Mouse (Mus musculus): Measurements from ENCODE around the gene Efs.

The Efs gene

DNA sequence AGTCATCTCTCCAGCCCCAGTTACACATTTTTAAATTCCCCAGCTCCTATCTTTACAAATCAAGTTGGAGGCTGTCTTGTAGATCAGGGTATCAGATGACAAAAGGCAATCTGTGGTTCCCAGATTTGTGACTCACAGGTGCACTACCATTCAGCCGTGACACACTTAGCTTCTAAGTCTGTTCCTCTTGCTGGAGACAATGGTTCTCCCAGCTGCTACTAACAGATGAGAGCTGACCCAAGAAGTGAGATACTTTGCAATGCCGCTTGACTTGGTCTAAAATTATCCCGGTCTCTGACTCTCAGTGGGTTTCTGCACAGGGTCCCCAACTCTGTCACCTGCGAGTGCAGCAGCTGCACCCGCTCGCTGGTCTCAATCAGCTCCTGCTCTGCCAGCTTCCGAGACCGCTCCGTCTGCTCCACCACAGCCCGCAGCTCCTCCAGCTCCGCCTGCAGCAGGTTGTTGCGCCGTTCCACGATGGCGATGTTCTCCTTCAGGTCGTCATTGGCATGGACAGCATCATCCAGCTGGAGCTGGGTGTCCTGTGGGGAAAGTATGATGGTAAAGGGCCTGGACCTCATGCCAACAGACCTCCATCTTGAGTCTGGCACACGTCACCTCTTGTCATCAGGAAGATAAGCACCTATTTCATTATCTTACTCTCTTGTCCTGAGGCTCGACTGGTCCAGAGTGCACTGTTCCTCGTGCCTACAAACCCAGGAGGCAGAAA, 20.2 kb upstream of the Efs start:
- DNase-seq, result no peak

DNA sequence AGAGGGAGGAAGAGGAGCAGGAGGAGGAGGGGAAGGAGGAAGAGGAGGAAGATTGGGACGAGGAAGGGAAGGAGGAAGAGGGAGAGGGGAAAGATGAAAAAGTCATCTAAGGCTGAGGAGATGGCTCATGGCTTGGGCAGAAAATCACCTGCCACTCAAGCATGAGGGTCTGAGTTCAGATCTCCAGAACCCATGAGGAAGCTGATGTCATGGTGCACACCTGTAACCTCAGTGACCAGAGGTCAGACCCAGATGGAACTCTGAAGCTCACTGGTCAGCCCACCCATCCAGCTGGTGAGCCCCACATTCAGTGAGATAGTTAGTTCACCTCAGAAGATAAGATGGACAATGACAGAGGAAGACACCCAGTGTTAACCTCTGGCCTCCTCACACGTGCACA, 19.0 kb upstream of the Efs start:
- DNase-seq, result no peak

DNA sequence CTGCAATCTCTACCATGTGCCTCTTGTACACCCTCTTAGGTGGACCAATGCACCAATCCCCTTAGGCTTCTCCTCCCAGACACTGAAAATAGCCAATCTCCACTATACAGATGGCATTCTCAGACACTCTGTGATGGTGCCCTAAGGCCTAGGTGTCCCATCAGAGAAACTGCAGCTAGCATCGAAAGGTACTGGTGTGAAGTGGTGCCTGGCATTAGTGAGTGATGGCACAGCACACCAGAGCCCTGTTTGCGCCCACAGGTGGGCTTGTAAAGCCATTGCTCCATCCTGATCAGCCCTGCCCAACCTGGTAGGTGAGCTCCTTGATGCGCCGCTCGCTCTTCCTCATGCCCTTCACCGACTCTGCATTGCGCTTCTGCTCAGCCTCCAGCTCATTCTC, 18.0 kb upstream of the Efs start:
- no peak for DNase-seq

DNA sequence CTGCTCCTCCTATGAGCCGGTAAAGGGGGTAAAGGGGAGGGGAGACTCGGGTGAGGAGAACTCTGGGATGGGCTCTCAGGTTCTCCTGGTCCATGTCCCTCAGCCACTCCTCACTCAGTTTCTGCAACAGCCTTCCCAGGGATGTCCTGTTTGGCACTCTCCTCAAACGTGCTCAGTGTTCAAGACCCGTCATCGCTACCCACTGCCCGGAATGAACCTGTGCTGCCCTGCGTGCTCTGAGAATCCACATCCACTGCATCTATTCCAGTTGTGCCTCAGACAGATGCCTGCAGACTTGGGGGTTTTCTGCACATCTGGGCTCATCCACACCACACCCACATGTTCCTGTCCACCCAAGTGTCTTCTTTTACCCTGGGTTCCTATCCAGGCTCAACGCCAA, 16.6 kb upstream of the Efs start:
- no peak for DNase-seq

GRCm38 (mm10) chr14:54941024-54941978, 15.4 kb upstream of the Efs start:
- no peak for DNase-seq

DNA sequence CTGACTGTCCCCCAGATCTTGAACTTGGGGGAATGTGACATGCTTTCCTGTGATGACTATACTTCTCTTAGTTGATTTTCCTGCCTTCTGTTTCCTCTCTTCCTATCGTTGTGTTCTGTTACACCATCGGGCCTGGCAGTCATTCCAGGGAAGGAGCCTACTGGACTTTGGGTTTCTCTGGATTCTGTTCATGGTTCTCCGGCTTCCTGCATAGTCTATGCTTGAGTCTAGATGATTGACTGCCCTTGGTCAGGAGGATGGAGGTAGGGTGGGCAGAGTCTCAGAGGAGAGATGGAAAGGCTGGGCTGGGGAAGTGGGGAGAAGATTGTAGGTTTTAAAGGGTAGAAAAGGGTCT, 14.2 kb upstream of the Efs start:
- no peak for DNase-seq

- peak; percentile 84 for DNase-seq
Measured at GRCm38 (mm10) chr14:54939434-54940175, 13.7 kb upstream of the Efs start.

- DNase-seq, result no peak
Measured at GRCm38 (mm10) chr14:54938431-54939219, 12.7 kb upstream of the Efs start.

DNA sequence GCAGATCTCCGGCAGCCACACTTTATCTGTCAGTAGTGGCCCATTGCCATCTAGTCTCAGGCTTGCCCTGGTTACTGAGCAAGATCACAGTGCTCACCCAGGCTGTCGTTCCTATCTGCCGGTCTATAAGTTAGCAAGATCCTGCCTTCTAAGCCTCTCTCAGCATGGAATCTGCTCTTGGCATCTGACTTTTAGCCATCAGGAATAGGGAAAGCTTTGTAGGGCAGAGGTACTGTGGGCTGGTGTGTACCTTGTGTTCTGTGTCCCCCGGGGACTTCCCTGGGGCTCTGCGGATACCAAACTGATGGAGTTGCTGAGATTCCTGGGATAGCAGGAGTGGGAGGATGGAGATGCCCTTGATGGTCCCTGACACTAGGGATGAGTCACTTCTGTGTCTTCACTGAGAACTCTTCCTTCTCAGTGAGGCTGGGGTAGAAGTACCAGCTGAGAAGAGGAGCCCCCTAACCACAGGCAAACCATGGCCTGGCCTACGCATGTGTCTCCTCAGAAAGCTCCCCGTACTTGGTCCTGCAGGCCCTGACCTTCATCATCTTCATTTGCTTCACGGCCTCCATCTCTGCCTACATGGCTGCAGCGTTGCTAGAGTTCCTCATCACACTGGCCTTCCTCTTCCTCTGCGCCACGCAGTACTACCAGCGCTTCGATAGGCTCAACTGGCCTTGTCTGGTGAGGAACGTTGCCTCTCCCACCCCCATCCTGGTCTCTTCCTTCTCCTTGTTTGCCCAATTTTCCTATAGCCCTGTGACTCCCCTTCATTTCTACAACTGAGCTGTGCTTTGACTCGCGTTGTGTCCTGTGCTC, 11.6 kb upstream of the Efs start:
- DNase-seq, result no peak

DNA sequence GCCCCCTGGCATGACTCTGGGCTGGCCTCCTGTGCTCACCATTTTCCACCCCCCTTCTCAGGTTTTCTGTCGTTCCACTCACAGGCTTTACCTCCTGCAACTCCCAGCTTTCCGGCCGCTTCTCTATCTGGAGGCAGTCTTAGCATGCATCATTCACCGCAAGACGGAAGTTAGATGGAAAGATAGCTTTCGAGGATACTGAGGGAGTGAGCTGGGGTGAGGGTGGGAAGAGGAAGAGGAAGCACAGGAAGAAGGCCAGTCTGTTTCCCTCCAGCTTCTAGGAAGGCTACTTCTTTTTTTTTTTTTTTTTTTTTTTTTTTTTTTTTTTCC, 10.9 kb upstream of the Efs start:
- DNase-seq, result no peak

- DNase-seq, result no peak
Measured at GRCm38 (mm10) chr14:54935904-54936830, 10.2 kb upstream of the Efs start, which contains the start of gene Cmtm5. Gene Cmtm5 (plus strand): TSS chr14:54936261.

DNA sequence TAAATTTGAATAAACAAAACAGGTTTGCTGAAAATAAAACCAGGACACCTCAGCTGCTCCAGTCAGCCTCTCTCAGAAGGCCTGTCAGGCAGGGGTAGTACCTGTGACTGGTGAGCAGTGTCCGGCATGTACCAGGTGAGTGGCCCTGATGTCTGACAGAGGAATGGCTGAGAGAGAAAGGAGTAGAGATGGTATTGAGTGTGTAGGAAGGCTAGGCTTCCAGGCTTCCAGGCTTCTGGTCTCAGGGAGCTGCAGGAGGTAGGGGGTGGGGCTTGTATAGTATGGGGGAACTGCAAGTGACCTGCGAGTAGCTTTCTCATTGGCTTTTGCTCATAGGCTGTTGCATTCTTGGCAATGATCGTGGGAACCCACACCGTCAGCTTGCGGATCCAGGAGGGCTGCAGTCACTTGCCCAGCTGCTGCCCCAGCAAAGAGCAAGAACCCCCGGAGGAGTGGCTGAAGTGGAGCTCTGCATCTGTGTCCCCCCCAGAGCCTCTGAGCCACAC, 6.8 kb upstream of the Efs start, which contains the start of gene Il25:
Gene Il25, plus strand, starts transcription at position 51 of the 506 bp plus-strand sequence.
- DNase-seq, result no peak

DNA sequence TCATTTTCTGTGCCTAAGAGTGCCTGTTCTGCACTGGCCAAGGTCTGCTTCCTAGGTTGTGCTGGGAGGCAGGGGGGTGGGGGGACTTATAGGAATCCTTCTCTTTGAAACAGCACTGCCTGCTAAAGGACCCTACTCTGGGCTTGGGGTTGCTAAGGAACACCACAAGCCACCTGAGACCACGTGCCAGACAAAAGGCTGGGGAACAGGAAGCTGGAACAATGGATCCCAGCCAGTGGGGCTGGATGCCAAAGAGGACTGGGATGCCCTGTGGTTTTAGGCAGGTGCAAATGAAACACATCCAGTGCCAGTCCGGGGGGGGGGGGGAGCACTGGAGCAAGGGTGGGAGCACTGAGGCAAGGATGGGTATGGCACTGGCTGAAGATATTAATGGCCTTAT, 4.5 kb upstream of the Efs start:
- peak; percentile 31 for DNase-seq

DNA sequence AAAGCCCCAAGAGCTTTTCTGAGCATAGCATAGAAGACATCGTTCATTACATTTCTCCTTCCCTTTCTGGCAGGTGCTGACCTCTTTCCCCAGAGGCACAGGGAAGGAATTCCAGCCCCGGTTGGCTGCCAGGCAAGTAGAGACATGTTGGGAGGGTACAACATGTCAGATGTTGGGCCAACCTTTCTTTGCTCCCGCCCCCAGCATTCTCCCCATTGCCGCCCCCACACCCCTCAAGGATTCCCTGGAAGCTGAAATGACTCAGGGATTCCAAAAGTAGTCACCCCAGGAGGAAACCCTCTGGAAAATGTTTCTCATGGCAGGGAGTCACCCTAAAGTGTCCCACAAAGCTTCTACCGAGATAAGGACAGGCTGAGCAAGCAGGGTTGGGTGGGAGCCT, 3.9 kb upstream of the Efs start:
- DNase-seq, result no peak

GRCm38 (mm10) chr14:54927296-54927695, 1.4 kb upstream of the Efs start:
- DNase-seq, result no peak

GRCm38 (mm10) chr14:54926401-54927158, 654 bp upstream of the Efs start:
- peak; percentile 74 for DNase-seq

- DNase-seq, result peak; percentile 67
Measured at GRCm38 (mm10) chr14:54924641-54925348, 1.1 kb downstream of the Efs start.

- no peak for DNase-seq
Measured at GRCm38 (mm10) chr14:54920076-54920685, 5.7 kb downstream of the Efs start.
